Mouse (Mus musculus): ENCODE measurements around the gene Tent5c. TPM values are rescaled to one million over a fixed set of nuclear protein-coding genes. Genes with fewer than 3 reads are reported as not detected.
"Not testable (repeated sequence)": the region's sequence is repeated elsewhere in the genome, so short reads cannot be mapped to it uniquely, and the experiment has no call there.

Gene Tent5c
- polyA plus RNA-seq, 1 experiment from 2014 or later = 7.4 TPM

GRCm38 (mm10) chr3:100422392-100423167 lies 66.5 kb downstream of the Tent5c start:
- H3K4me2 ChIP-seq = no peak overlapping the region
- H3K9ac ChIP-seq (ENCODE audit: low read depth, low read length) = no peak overlapping the region
- H3K36me3 ChIP-seq (ENCODE audit: control insufficient read depth, insufficient read depth, low read length) = no peaks in the 10 kb centered on the region
- 72% methylated on average over 10 of the region's 10 CpGs for WGBS (ENCODE audit: insufficient replicate concordance)
- H3K9me3 ChIP-seq (replicated peaks; ENCODE audit: control insufficient read depth, low read length) = no peaks in the 10 kb centered on the region
- H3K27ac ChIP-seq (ENCODE audit: low read depth, low read length) = no peak overlapping the region
- no peak overlapping the region for H3K4me3 ChIP-seq (ENCODE audit: low read depth, low read length)
- H3K27me3 ChIP-seq (ENCODE audit: control insufficient read depth, insufficient read depth, low read length) = no peaks in the 10 kb centered on the region
- peaks cover 20% of the 10 kb centered on the region for H3K4me1 ChIP-seq (ENCODE audit: control insufficient read depth, insufficient read depth, low read length)
- ATAC-seq (replicated peaks; ENCODE audit: insufficient number of reproducible peaks, low FRiP score, low TSS enrichment) = no peak

GRCm38 (mm10) chr3:100421354-100421753 lies 67.8 kb downstream of the Tent5c start:
- 73% methylated on average over 6 of the region's 6 CpGs for WGBS (ENCODE audit: insufficient replicate concordance)
- Histone ChIP-seq H3K36me3 (ENCODE audit: control insufficient read depth, insufficient read depth, low read length) (no peaks in the 10 kb centered on the region), H3K4me2 (no peak overlapping the region), H3K27me3 (ENCODE audit: control insufficient read depth, insufficient read depth, low read length) (no peaks in the 10 kb centered on the region; the same call in 1 of the 2 replicates), H3K27ac (ENCODE audit: low read depth, low read length) (no peak overlapping the region), H3K4me1 (ENCODE audit: control insufficient read depth, insufficient read depth, low read length) (peaks cover 18% of the 10 kb centered on the region), H3K9me3 (replicated peaks; ENCODE audit: control insufficient read depth, low read length) (no peaks in the 10 kb centered on the region), H3K4me3 (ENCODE audit: low read depth, low read length) (no peak overlapping the region), H3K9ac (ENCODE audit: low read depth, low read length) (no peak overlapping the region)
- ATAC-seq (replicated peaks; ENCODE audit: insufficient number of reproducible peaks, low FRiP score, low TSS enrichment) = no peak

GRCm38 (mm10) chr3:100420691-100421056 lies 68.5 kb downstream of the Tent5c start:
- Histone ChIP-seq H3K4me3 (ENCODE audit: low read depth, low read length) (no peak overlapping the region), H3K27me3 (ENCODE audit: control insufficient read depth, insufficient read depth, low read length) (no peaks in the 10 kb centered on the region; the same call in 1 of the 2 replicates), H3K4me1 (ENCODE audit: control insufficient read depth, insufficient read depth, low read length) (peaks cover 24% of the 10 kb centered on the region), H3K9me3 (replicated peaks; ENCODE audit: control insufficient read depth, low read length) (no peaks in the 10 kb centered on the region), H3K36me3 (ENCODE audit: control insufficient read depth, insufficient read depth, low read length) (no peaks in the 10 kb centered on the region), H3K27ac (ENCODE audit: low read depth, low read length) (no peak overlapping the region), H3K9ac (ENCODE audit: low read depth, low read length) (no peak overlapping the region), H3K4me2 (no peak overlapping the region)
- ATAC-seq (replicated peaks; ENCODE audit: insufficient number of reproducible peaks, low FRiP score, low TSS enrichment) = no peak
- WGBS (ENCODE audit: insufficient replicate concordance) = 51% methylated on average over 5 of the region's 5 CpGs

GRCm38 (mm10) chr3:100419962-100420690 lies 69.0 kb downstream of the Tent5c start:
- H3K4me1 ChIP-seq (ENCODE audit: control insufficient read depth, insufficient read depth, low read length) = peaks cover 28% of the 10 kb centered on the region
- no peak for ATAC-seq (replicated peaks; ENCODE audit: insufficient number of reproducible peaks, low FRiP score, low TSS enrichment)
- H3K27ac ChIP-seq (ENCODE audit: low read depth, low read length) = no peak overlapping the region
- 62% methylated on average over 10 of the region's 10 CpGs for WGBS (ENCODE audit: insufficient replicate concordance)
- H3K4me2 ChIP-seq = no peak overlapping the region
- H3K36me3 ChIP-seq (ENCODE audit: control insufficient read depth, insufficient read depth, low read length) = no peaks in the 10 kb centered on the region
- no peak overlapping the region for H3K4me3 ChIP-seq (ENCODE audit: low read depth, low read length)
- H3K9me3 ChIP-seq (replicated peaks; ENCODE audit: control insufficient read depth, low read length) = no peaks in the 10 kb centered on the region
- no peaks in the 10 kb centered on the region; the same call in 1 of the 2 replicates for H3K27me3 ChIP-seq (ENCODE audit: control insufficient read depth, insufficient read depth, low read length)
- no peak overlapping the region for H3K9ac ChIP-seq (ENCODE audit: low read depth, low read length)

- Histone ChIP-seq H3K4me2 (no peak overlapping the region), H3K4me1 (ENCODE audit: control insufficient read depth, insufficient read depth, low read length) (peaks cover 28% of the 10 kb centered on the region), H3K36me3 (ENCODE audit: control insufficient read depth, insufficient read depth, low read length) (no peaks in the 10 kb centered on the region), H3K27ac (ENCODE audit: low read depth, low read length) (no peak overlapping the region), H3K4me3 (ENCODE audit: low read depth, low read length) (no peak overlapping the region), H3K27me3 (ENCODE audit: control insufficient read depth, insufficient read depth, low read length) (no peaks in the 10 kb centered on the region; the same call in 1 of the 2 replicates), H3K9ac (ENCODE audit: low read depth, low read length) (no peak overlapping the region), H3K9me3 (replicated peaks; ENCODE audit: control insufficient read depth, low read length) (no peaks in the 10 kb centered on the region)
- ATAC-seq (replicated peaks; ENCODE audit: insufficient number of reproducible peaks, low FRiP score, low TSS enrichment) = no peak
- 46% methylated on average over 1 of the region's 1 CpGs for WGBS (ENCODE audit: insufficient replicate concordance)
Measured at GRCm38 (mm10) chr3:100418387-100418786, 70.7 kb downstream of the Tent5c start.

GRCm38 (mm10) chr3:100417772-100418311 lies 71.3 kb downstream of the Tent5c start:
- Histone ChIP-seq H3K27me3 (ENCODE audit: control insufficient read depth, insufficient read depth, low read length) (no peaks in the 10 kb centered on the region; the same call in 1 of the 2 replicates), H3K4me2 (no peak overlapping the region; the same call in 1 of the 2 replicates), H3K27ac (ENCODE audit: low read depth, low read length) (no peak overlapping the region), H3K9ac (ENCODE audit: low read depth, low read length) (no peak overlapping the region), H3K9me3 (replicated peaks; ENCODE audit: control insufficient read depth, low read length) (no peaks in the 10 kb centered on the region), H3K4me1 (ENCODE audit: control insufficient read depth, insufficient read depth, low read length) (peaks cover 28% of the 10 kb centered on the region), H3K36me3 (ENCODE audit: control insufficient read depth, insufficient read depth, low read length) (no peaks in the 10 kb centered on the region), H3K4me3 (ENCODE audit: low read depth, low read length) (no peak overlapping the region)
- WGBS (ENCODE audit: insufficient replicate concordance) = 35% methylated on average over 10 of the region's 10 CpGs
- ATAC-seq (replicated peaks; ENCODE audit: insufficient number of reproducible peaks, low FRiP score, low TSS enrichment) = no peak

- H3K9me3 ChIP-seq (replicated peaks; ENCODE audit: control insufficient read depth, low read length) = no peaks in the 10 kb centered on the region
- H3K4me3 ChIP-seq (ENCODE audit: low read depth, low read length) = no peak overlapping the region
- no peaks in the 10 kb centered on the region for H3K36me3 ChIP-seq (ENCODE audit: control insufficient read depth, insufficient read depth, low read length)
- ATAC-seq (replicated peaks; ENCODE audit: insufficient number of reproducible peaks, low FRiP score, low TSS enrichment) = no peak
- H3K9ac ChIP-seq (ENCODE audit: low read depth, low read length) = no peak overlapping the region
- no peak overlapping the region for H3K4me2 ChIP-seq
- no peak overlapping the region for H3K27ac ChIP-seq (ENCODE audit: low read depth, low read length)
- no peaks in the 10 kb centered on the region; the same call in 1 of the 2 replicates for H3K27me3 ChIP-seq (ENCODE audit: control insufficient read depth, insufficient read depth, low read length)
- 40% methylated on average over 5 of the region's 5 CpGs for WGBS (ENCODE audit: insufficient replicate concordance)
- H3K4me1 ChIP-seq (ENCODE audit: control insufficient read depth, insufficient read depth, low read length) = peaks cover 28% of the 10 kb centered on the region
Measured at GRCm38 (mm10) chr3:100415671-100416070, 73.5 kb downstream of the Tent5c start.

GRCm38 (mm10) chr3:100413586-100413985 lies 75.5 kb downstream of the Tent5c start:
- not testable (repeated sequence) for H3K4me3 ChIP-seq (ENCODE audit: low read depth, low read length); H3K36me3 ChIP-seq (ENCODE audit: control insufficient read depth, insufficient read depth, low read length); H3K27me3 ChIP-seq (ENCODE audit: control insufficient read depth, insufficient read depth, low read length); H3K27ac ChIP-seq (ENCODE audit: low read depth, low read length); H3K4me2 ChIP-seq; H3K9ac ChIP-seq (ENCODE audit: low read depth, low read length); H3K9me3 ChIP-seq (replicated peaks; ENCODE audit: control insufficient read depth, low read length); ATAC-seq (replicated peaks; ENCODE audit: insufficient number of reproducible peaks, low FRiP score, low TSS enrichment)
- H3K4me1 ChIP-seq (ENCODE audit: control insufficient read depth, insufficient read depth, low read length) = peaks cover 18% of the 10 kb centered on the region; the same call in 1 of the 2 replicates
- WGBS (ENCODE audit: insufficient replicate concordance) = 99% methylated on average over 3 of the region's 3 CpGs

All from heart, embryonic 11.5 days (tissue).